Mouse (Mus musculus) C2C12 (cell line): ENCODE data around the gene Mon2. TPM values are rescaled to one million over a fixed set of nuclear protein-coding genes. Genes with fewer than 3 reads are reported as not detected.

Source experiments
- H3K27me3 ChIP-seq: one replicate; pipeline ENCODE4 v1.6.1; 2011; ENCODE audit not compliant: control insufficient read depth, insufficient read depth, insufficient read length
- H3K36me3 ChIP-seq: one replicate; pipeline ENCODE4 v1.6.1; 2011; ENCODE audit not compliant: control insufficient read depth, insufficient read depth
- H3K4me3 ChIP-seq: one replicate; pipeline ENCODE4 v1.5.1; 2011; ENCODE audit warnings: mild to moderate bottlenecking, control low read depth; ENCODE audit not compliant: poor library complexity, insufficient read depth, severe bottlenecking
- H3K79me2 ChIP-seq: one replicate; pipeline ENCODE4 v1.6.1; 2011; ENCODE audit not compliant: control insufficient read depth, insufficient read depth
- H3K79me3 ChIP-seq: one replicate; pipeline ENCODE4 v1.6.1; 2011; ENCODE audit warnings: low read depth, control low read depth
- H3ac ChIP-seq: one replicate; pipeline ENCODE3; 2011; ENCODE audit warnings: low read depth; ENCODE audit not compliant: control insufficient read depth, insufficient read length
- CEBPB ChIP-seq: IDR thresholded peaks from one replicate; pipeline ENCODE4 v1.6.1; 2011; ENCODE audit warnings: low read depth, mild to moderate bottlenecking, control low read depth, moderate library complexity
- CTCF ChIP-seq: IDR thresholded peaks from one replicate; pipeline ENCODE4 v1.5.1; 2011; ENCODE audit not compliant: control insufficient read depth, insufficient read depth, insufficient read length
- FOSL1 ChIP-seq: IDR thresholded peaks from one replicate; pipeline ENCODE4 v1.8.0; 2011; ENCODE audit warnings: mild to moderate bottlenecking, low read length; ENCODE audit not compliant: poor library complexity, insufficient read depth, severe bottlenecking
- MAX ChIP-seq: IDR thresholded peaks from one replicate; pipeline ENCODE4 v1.6.1; 2011; ENCODE audit warnings: mild to moderate bottlenecking, control low read depth
- MYOD1 ChIP-seq: IDR thresholded peaks from one replicate; pipeline ENCODE4 v1.6.1; 2011; ENCODE audit warnings: low read depth; ENCODE audit not compliant: control insufficient read depth, insufficient read length
- MYOG ChIP-seq: IDR thresholded peaks from one replicate; pipeline ENCODE4 v1.6.1; 2011; ENCODE audit not compliant: control insufficient read depth, insufficient read length; ENCODE audit errors: extremely low read depth
- USF1 ChIP-seq: IDR thresholded peaks from one replicate; pipeline ENCODE4 v1.6.1; 2011; ENCODE audit warnings: low read depth, mild to moderate bottlenecking, control low read depth, moderate library complexity
- polyA plus RNA-seq: library from polyadenylated mRNA; unstranded; fragments of >200 nt; fragmentation: generic; extraction: Trizol; gene quantifications from one replicate; pipeline ENCODE4 v1.2.1, GENCODE M21; 2012; ENCODE audit warnings: missing spikeins

The Mon2 gene
- polyA plus RNA-seq, 1 experiment, result 27.4 TPM

- Histone ChIP-seq H3K79me3 (no peaks in the 10 kb centered on the region), H3K4me3 (no peak overlapping the region), H3ac (no peak overlapping the region), H3K79me2 (no peaks in the 10 kb centered on the region), H3K36me3 (peaks cover 54% of the 10 kb centered on the region), H3K27me3 (no peaks in the 10 kb centered on the region)
- no peak for TF ChIP-seq CTCF
- no peak for TF ChIP-seq USF1
- no peak for TF ChIP-seq MYOD1
- TF ChIP-seq MYOG, result no peak
- TF ChIP-seq CEBPB, result no peak
- no peak for TF ChIP-seq FOSL1
- TF ChIP-seq MAX, result no peak
These were observed 35.9 kb upstream of the Mon2 start for GRCm38 (mm10) chr10:123112056-123112786.

- Histone ChIP-seq H3ac (no peak overlapping the region), H3K4me3 (no peak overlapping the region), H3K79me3 (no peaks in the 10 kb centered on the region), H3K79me2 (no peaks in the 10 kb centered on the region), H3K36me3 (peaks cover 37% of the 10 kb centered on the region), H3K27me3 (no peaks in the 10 kb centered on the region)
- TF ChIP-seq MYOG, result no peak
These were observed 34.2 kb upstream of the Mon2 start for GRCm38 (mm10) chr10:123110548-123110947.

GRCm38 (mm10) chr10:123108527-123108926, 32.2 kb upstream of the Mon2 start:
- H3K79me3 ChIP-seq, result no peaks in the 10 kb centered on the region

GRCm38 (mm10) chr10:123108121-123108520, 31.8 kb upstream of the Mon2 start:
- H3ac ChIP-seq, result no peak overlapping the region
- no peak for TF ChIP-seq USF1
- TF ChIP-seq FOSL1, result no peak
- no peak for TF ChIP-seq CEBPB
- TF ChIP-seq MAX, result no peak
- no peak for TF ChIP-seq MYOG
- no peak for TF ChIP-seq MYOD1
- TF ChIP-seq CTCF, result no peak
- no peaks in the 10 kb centered on the region for H3K79me3 ChIP-seq
- H3K79me2 ChIP-seq, result no peaks in the 10 kb centered on the region
- H3K4me3 ChIP-seq, result no peak overlapping the region
- H3K27me3 ChIP-seq, result no peaks in the 10 kb centered on the region
- H3K36me3 ChIP-seq, result peaks cover 17% of the 10 kb centered on the region

More at GRCm38 (mm10) chr10:123108527-123108926, 32.2 kb upstream of the Mon2 start:
- no peaks in the 10 kb centered on the region for H3K27me3 ChIP-seq
- H3K79me2 ChIP-seq, result no peaks in the 10 kb centered on the region
- H3ac ChIP-seq, result no peak overlapping the region
- H3K36me3 ChIP-seq, result peaks cover 19% of the 10 kb centered on the region
- TF ChIP-seq CEBPB (no peak), FOSL1 (no peak), MYOD1 (no peak), MYOG (no peak), USF1 (no peak), CTCF (no peak), MAX (no peak)
- H3K4me3 ChIP-seq, result no peak overlapping the region

- Histone ChIP-seq H3K27me3 (no peaks in the 10 kb centered on the region), H3K79me3 (no peaks in the 10 kb centered on the region), H3K79me2 (no peaks in the 10 kb centered on the region), H3K4me3 (no peak overlapping the region), H3K36me3 (no peaks in the 10 kb centered on the region), H3ac (no peak overlapping the region)
- TF ChIP-seq FOSL1 (no peak), MAX (no peak), MYOG (no peak), USF1 (no peak), CTCF (no peak), CEBPB (no peak), MYOD1 (no peak)
These were observed 25.0 kb upstream of the Mon2 start for GRCm38 (mm10) chr10:123101303-123101702.

GRCm38 (mm10) chr10:123100584-123100983, 24.3 kb upstream of the Mon2 start:
- H3K27me3 ChIP-seq, result no peaks in the 10 kb centered on the region
- no peaks in the 10 kb centered on the region for H3K79me2 ChIP-seq
- no peak overlapping the region for H3ac ChIP-seq
- H3K79me3 ChIP-seq, result no peaks in the 10 kb centered on the region
- no peak for TF ChIP-seq FOSL1
- no peak for TF ChIP-seq MAX
- TF ChIP-seq MYOG, result no peak
- no peak for TF ChIP-seq MYOD1
- no peak for TF ChIP-seq CTCF
- H3K4me3 ChIP-seq, result no peak overlapping the region
- no peaks in the 10 kb centered on the region for H3K36me3 ChIP-seq
